Mouse (Mus musculus) T-helper 17 cell (primary cell): ENCODE measurements around the gene Zfp131.

Experiments
- in situ Hi-C, 2 experiments: fragments of 300-600 bp; cut with MboI, MseI; formaldehyde crosslinking; loops; 1 replicate in 1 of 2; 2 replicates in 1 of 2; pipeline ENCODE4 v1.15.1; 2025; ENCODE audit warnings: high pct_unique_total_duplicates in 2 of 2

The Zfp131 gene

GRCm38 (mm10) chr13:119755681-119756471 is 34.8 kb downstream of the Zfp131 start, which contains the start of gene Nim1k:
Nim1k (minus strand) TSS chr13:119755882.
- in situ Hi-C loops, result no loop called here

GRCm38 (mm10) chr13:119755141-119755547 is 35.5 kb downstream of the Zfp131 start:
- in situ Hi-C loops, result no loop called here

DNA sequence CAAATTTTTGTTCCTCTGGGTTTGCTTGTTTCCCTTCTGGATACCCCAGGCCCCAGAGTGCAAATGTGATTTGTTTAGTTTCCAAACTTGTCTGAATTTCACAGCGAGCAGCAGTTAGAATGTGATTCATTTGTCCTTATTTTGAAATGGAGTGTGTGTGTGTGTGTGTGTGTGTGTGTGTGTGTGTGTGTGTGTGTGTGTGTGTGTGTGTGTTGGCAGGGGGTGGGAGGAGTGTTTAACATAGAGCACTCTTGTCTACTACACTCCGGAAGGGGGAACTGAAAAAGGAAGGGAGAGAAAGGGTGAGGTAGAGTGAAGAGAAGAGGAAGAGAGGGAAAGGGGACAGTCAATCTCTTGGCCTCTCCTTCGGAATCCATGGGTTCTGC is 36.1 kb downstream of the Zfp131 start:
- in situ Hi-C loops, result no loop called here

GRCm38 (mm10) chr13:119753859-119754634 is 36.6 kb downstream of the Zfp131 start:
- in situ Hi-C loops, result no loop called here

- in situ Hi-C loops, result loop anchor here (10.0 to 25.0 kb wide), 2 partner anchors 260 to 882 kb away; partner anchors contain the start of genes 3110070M22Rik (in 1 of the 2) and Tmem267 (in 1 of the 2)
These were observed 43.8 kb downstream of the Zfp131 start for GRCm38 (mm10) chr13:119746930-119747329.

- in situ Hi-C loops, result loop anchor here (10.0 to 25.0 kb wide), 2 partner anchors 256 to 879 kb away; partner anchors contain the start of genes 3110070M22Rik (in 1 of the 2) and Tmem267 (in 1 of the 2)
These were observed 47.2 kb downstream of the Zfp131 start for GRCm38 (mm10) chr13:119743470-119743869.

DNA sequence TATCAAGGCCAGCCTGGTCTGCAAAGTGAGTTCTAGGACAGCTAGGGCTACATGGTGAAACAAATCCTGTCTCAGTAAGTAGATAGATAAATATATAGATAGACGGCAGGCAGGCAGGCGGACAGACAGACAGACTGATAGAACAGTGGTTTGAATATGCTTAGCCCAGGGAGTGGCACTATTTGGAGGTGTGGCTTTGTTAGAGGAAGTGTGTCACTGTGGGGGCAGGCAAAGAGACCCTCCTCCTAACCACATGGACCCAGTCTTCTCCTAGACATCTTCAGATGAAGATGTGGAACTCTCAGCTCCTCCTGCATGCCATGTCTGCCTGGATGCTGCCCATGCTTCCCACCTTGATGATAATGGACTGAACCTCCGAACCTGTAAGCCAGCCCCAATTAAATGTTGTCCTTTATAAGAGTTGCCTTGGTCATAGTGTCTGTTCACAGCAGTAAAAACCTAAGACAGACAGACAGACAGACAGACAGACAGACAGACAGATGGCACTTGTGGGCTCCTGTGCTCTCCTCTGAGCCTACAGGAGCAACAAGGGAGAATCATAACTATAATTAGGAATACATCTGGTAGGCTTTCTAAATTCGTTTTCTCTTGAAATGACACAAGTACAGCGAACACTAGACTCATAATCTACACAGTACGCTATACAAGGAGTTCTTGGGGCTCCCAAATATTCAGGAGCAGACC is 47.8 kb downstream of the Zfp131 start:
- in situ Hi-C loops, result loop anchor here (10.0 to 25.0 kb wide), 2 partner anchors 256 to 878 kb away; partner anchors contain the start of genes 3110070M22Rik (in 1 of the 2) and Tmem267 (in 1 of the 2)

DNA sequence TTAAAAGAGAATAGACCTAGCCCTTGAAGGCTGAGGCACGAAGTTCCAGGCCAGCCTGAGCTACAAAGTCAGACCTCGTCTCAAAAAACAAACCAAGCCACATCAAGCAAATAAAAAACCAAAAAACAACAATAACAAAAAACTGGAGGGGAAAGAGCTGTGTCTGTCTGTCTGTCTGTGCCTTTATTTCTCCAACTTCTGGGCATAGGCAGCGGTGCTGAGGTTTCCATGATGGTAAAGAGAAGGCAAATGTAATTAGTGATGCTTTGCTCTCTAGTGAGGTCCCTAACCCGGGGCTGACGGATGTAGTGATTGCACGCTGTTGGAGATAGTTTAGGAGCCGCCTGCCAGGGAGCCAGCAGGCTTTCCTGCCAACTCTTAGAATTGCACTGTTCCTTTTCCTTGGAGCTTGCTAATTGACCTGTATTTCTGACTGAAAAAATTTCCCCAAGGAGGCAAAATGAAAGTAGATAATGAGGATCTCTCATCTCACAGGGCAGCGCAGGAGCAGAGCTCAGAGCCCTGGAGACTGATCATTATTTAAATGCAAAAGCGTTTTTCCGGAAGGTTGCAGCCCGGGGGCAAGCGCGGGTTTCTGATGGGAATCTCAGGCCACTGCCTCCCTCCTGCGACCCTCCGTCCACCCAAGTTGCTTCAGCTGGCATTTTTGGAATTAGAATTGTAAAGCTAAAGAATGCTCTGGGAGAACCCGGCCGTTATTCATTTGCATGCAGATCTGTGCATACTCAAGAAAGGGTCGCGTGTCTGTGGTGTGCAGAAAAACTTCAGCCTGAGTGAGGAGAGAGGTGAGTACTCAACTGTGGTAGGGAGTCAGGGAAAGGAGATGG is 49.1 kb downstream of the Zfp131 start:
- in situ Hi-C loops, result loop anchor here (10.0 to 25.0 kb wide), 2 partner anchors 254 to 877 kb away; partner anchors contain the start of genes 3110070M22Rik (in 1 of the 2) and Tmem267 (in 1 of the 2)

DNA sequence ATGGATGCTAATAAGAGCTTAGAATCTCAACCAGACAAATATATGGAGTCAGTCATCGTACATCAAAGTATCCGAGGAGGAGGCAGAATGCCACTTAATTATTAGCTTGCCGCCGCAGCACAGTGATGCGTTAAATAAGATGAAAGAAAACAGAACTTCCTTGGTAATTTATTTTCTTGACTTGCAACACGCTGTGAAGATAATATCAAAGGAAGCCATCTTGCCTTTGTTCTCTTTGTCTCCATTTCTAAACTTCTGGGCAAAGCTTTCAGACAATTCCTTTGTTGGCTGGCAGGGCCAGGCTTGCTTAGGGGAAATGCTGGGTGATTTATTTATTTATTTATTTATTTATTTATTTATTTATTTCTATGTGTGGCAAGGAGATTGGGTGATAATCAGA is 59.2 kb downstream of the Zfp131 start:
- in situ Hi-C loops, result loop anchor here in 1 of 2 experiments (25.0 kb wide), 1 partner anchor 244 kb away; the partner anchor contains the start of genes 3110070M22Rik and Tmem267

GRCm38 (mm10) chr13:119729406-119729805 is 61.3 kb downstream of the Zfp131 start:
- in situ Hi-C loops, result loop anchor here in 1 of 2 experiments (25.0 kb wide), 1 partner anchor 242 kb away; the partner anchor contains the start of genes 3110070M22Rik and Tmem267

DNA sequence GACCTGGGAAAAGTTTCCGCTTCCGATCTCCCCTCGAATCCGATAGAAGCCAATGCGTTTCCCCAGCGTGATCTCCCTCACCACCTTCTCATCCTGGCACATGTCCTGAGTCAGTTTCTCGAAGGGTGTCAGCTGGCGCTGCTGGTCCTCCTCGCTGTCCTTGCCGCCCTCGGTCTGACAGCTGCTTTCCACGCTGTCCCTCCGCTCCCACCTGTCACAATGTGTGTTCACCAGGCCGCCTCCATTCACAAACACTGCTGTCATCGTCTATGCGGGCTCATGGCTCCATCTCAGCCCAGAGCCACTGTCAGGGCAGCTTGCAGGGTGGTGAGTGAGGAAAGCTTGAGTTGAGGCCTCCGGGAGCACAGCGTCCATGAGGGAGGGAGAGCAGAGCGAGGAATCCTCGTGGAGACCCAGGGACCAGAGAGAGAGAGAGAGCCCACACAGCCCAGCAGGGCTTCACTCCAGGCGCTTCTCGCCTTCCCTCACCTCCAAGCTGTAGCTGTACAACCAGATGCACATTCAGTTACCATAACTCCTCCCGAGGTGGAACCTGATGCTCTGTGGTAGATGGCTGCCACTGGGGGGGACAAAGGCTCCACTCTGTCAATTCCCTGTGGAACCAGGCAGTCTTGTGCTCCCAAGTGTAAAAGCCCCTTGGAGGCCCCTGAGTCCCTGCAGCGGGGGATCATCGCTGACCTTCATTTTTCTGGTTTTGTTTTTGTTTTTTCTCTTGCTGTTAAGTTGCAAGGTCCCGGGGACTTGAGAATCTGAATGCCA is 62.9 kb downstream of the Zfp131 start:
- in situ Hi-C loops, result loop anchor here in 1 of 2 experiments (25.0 kb wide), 1 partner anchor 240 kb away; the partner anchor contains the start of genes 3110070M22Rik and Tmem267

GRCm38 (mm10) chr13:119724541-119724940 is 66.1 kb downstream of the Zfp131 start:
- in situ Hi-C loops, result loop anchor here in 1 of 2 experiments (25.0 kb wide), 1 partner anchor 237 kb away; the partner anchor contains the start of genes 3110070M22Rik and Tmem267

GRCm38 (mm10) chr13:119723368-119723767 is 67.3 kb downstream of the Zfp131 start:
- in situ Hi-C loops, result loop anchor here in 1 of 2 experiments (25.0 kb wide), 1 partner anchor 236 kb away; the partner anchor contains the start of genes 3110070M22Rik and Tmem267

- in situ Hi-C loops, result loop anchor here in 1 of 2 experiments (25.0 kb wide), 1 partner anchor 235 kb away; the partner anchor contains the start of genes 3110070M22Rik and Tmem267
These were observed 68.2 kb downstream of the Zfp131 start for GRCm38 (mm10) chr13:119722447-119722846.

- in situ Hi-C loops, result loop anchor here in 1 of 2 experiments (25.0 kb wide), 1 partner anchor 229 kb away; the partner anchor contains the start of genes 3110070M22Rik and Tmem267
These were observed 74.6 kb downstream of the Zfp131 start for GRCm38 (mm10) chr13:119716105-119716504.
